In genomic region chr7:87330782-87331558, GRCm38 (mm10) we compare ENCODE assay signal across 22 mouse cellular contexts.
DNase-seq lines count a peak whose midpoint lies in the region; TF ChIP-seq lines count a peak whose summit lies in the region.
"Had no signal": no experiment of that assay in that cellular context is flagged by ENCODE, and none has a peak within 500 bp of the region (broad histone marks: within the 10 kb centered on the region; RNA-seq: fewer than 3 reads in every experiment).

No protein-coding gene starts in this region.

- intact Hi-C loops in heart, postnatal 14 days (cut with DNase I): no loop called here

- H3K4me3 ChIP-seq in embryonic fibroblast, embryonic 13.5 days (ENCODE audit: insufficient read depth, low read length): no peak overlapping the region
- H3K4me3 ChIP-seq: embryonic facial prominence, embryonic 15.5 days; forebrain, embryonic 10.5 days; heart, embryonic 15.5 days; limb, embryonic 12.5 days had no signal

- peaks cover 5% of the 10 kb centered on the region for H3K4me1 ChIP-seq in embryonic fibroblast, embryonic 13.5 days (ENCODE audit: control insufficient read depth, insufficient read depth, low read length)
- H3K4me1 ChIP-seq: embryonic facial prominence, embryonic 15.5 days; forebrain, embryonic 10.5 days; heart, embryonic 15.5 days; limb, embryonic 12.5 days had no signal

- no peak for TF ChIP-seq POLR2A in embryonic fibroblast, embryonic 13.5 days (IDR thresholded peaks at IDR 0.05; ENCODE audit: low read depth, low read length)

- peak; percentile 7 for DNase-seq in heart, adult 8-10 months (ENCODE audit: low spot score)
- no peak for DNase-seq in heart, postnatal 14 days
- peak; percentile 82 for DNase-seq in 3T3-L1 (ENCODE audit: low read depth, low spot score)
- peak; percentile 54 for DNase-seq in NIH3T3 (ENCODE audit: low read depth)
- no peak for DNase-seq in spleen, postnatal 14 days (ENCODE audit: low spot score in 2 of 2)
- no peak for DNase-seq in spleen, adult 18-20 months
- no peak for DNase-seq in urinary bladder, postnatal 36 days (ENCODE audit: low spot score in 2 of 2)
- DNase-seq: adrenal gland, adult 2 months; cerebellum, adult 2 months; cerebellum, postnatal 36 days; embryo, embryonic 11 days; heart, postnatal 4 days; kidney, postnatal 36 days; liver, postnatal 0 days; lung, postnatal 14 days; right cerebral cortex, postnatal 14 days; thymus, adult 2 months had no signal

- no peak for TF ChIP-seq CTCF in embryonic fibroblast, embryonic 13.5 days (IDR thresholded peaks at IDR 0.05; ENCODE audit: borderline replicate concordance, insufficient read depth, low read length)

- peak overlapping the region; percentile 96 for H3K27ac ChIP-seq in embryonic fibroblast, embryonic 13.5 days (ENCODE audit: insufficient read depth, low read length)
- H3K27ac ChIP-seq: embryonic facial prominence, embryonic 15.5 days; forebrain, embryonic 10.5 days; heart, embryonic 15.5 days; limb, embryonic 12.5 days had no signal

Comparison
In these comparisons a context has a peak if more than half of its experiments do, and no peak if none do; other contexts are left out.
1. DNase-seq: peak in heart, adult 8-10 months (single experiment), 3T3-L1 (single experiment) and NIH3T3 (single experiment); none in heart, postnatal 14 days (0 of 2), spleen, postnatal 14 days (0 of 2), spleen, adult 18-20 months (0 of 2) and urinary bladder, postnatal 36 days (0 of 2).